Mouse (Mus musculus) brain, embryonic 18.5 days (tissue): ENCODE measurements at regions not wholly inside any gene's neighbourhood (a gene's known extent, or its start where the extent isn't known, plus 50 kb on each side); places are given as distances from the start of the nearest gene placed in this dataset.
A peak's percentile ranks its signal among the peaks of the same experiment; 100 is the strongest.

Experiments
- DNase-seq: peaks from one replicate; pipeline ENCODE4 v3.0.0-alpha.2; 2012; ENCODE audit warnings: low read depth, low spot score

GRCm38 (mm10) chr7:39864781-39865180 lies 347.2 kb downstream of the Zfp619 start:
- no peak for DNase-seq

- DNase-seq, result no peak
Observed at GRCm38 (mm10) chr7:39866674-39867428, 349.3 kb downstream of the Zfp619 start.

GRCm38 (mm10) chr7:39867451-39867850 lies 349.9 kb downstream of the Zfp619 start:
- no peak for DNase-seq

- DNase-seq, result no peak
Observed at GRCm38 (mm10) chr7:39882113-39882512, 364.5 kb downstream of the Zfp619 start.

GRCm38 (mm10) chr7:39894208-39894896 lies 376.8 kb downstream of the Zfp619 start:
- peak; percentile 8 for DNase-seq

- no peak for DNase-seq
Observed at GRCm38 (mm10) chr7:39896918-39897317, 379.4 kb downstream of the Zfp619 start.

GRCm38 (mm10) chr7:39898268-39898667 lies 380.7 kb downstream of the Zfp619 start:
- no peak for DNase-seq

GRCm38 (mm10) chr7:39933946-39934345 lies 416.4 kb downstream of the Zfp619 start:
- no peak for DNase-seq

- DNase-seq, result no peak
Observed at GRCm38 (mm10) chr7:39937262-39937661, 419.7 kb downstream of the Zfp619 start.

- DNase-seq, result no peak
Observed at GRCm38 (mm10) chr7:39942262-39942900, 424.8 kb downstream of the Zfp619 start.

- no peak for DNase-seq
Observed at GRCm38 (mm10) chr7:39954110-39954509, 436.5 kb downstream of the Zfp619 start.

GRCm38 (mm10) chr7:39954931-39955330 lies 437.4 kb downstream of the Zfp619 start:
- DNase-seq, result no peak

GRCm38 (mm10) chr7:39978121-39978520 lies 460.6 kb downstream of the Zfp619 start:
- DNase-seq, result no peak

GRCm38 (mm10) chr7:39981647-39982046 lies 464.1 kb downstream of the Zfp619 start:
- no peak for DNase-seq
